Mouse (Mus musculus): ENCODE data around the gene Aifm1. TPM values are rescaled to one million over a fixed set of nuclear protein-coding genes. Genes with fewer than 3 reads are reported as not detected.

Aifm1 gene
- polyA plus RNA-seq, 2 experiments, result 41.1 to 57.3 TPM

DNA sequence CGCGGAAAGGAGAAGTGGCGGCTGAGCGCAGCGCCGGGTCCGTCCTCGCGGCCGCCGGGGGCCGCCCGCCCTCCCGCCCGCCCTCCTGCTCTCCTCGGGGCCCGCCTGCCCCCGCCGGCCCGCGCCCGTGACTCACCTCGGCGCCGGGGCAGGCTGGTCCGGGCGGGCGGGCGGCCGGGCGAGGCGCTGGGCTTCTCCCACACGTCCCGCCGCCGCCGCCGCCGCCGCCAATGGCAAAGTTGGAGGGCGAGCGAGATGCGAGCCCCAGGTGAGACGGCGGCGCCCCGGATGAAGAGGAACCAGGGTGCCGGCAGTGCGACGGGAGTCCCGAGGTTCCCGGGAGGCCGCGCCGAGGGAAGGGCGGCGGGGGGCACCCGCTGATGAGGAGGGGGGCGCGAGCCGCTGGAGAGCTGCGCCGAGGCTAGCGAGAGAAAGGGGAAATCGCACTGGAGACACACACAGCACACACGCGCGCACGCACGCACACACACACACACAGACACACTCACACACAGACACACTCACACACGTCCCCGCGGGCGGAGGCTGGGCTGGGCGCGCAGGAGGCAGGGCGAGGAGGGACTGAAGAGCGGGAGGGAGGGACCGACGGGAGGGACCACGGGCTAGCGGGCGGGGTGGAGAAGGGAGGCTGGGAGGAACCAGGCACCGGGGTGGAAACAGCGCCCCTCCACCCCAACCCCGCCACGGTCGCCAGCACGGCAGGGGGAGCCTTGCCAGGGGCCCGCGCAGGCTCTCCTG, 59.4 kb downstream of the Aifm1 start:
- 15% methylated on average over 5 of the region's 91 CpGs for WGBS
- H3K9ac ChIP-seq (ENCODE audit: low read depth, low read length, severe bottlenecking), result peak overlapping the region; percentile 62
- peak overlapping the region; percentile 47 for H3K4me2 ChIP-seq (replicated peaks; ENCODE audit: low read depth, low read length, severe bottlenecking)
- H3K4me1 ChIP-seq (ENCODE audit: control insufficient read depth, insufficient read depth, low read length), result no peaks in the 10 kb centered on the region
- TF ChIP-seq POLR2A (IDR thresholded peaks at IDR 0.05; ENCODE audit: borderline replicate concordance, extremely low read depth, insufficient read depth, insufficient read length), result no peak
- peak overlapping the region; percentile 49 for H3K4me3 ChIP-seq (replicated peaks; ENCODE audit: low read length)
- H3K27ac ChIP-seq (replicated peaks; ENCODE audit: low read depth, low read length), result no peak overlapping the region
- ATAC-seq (ENCODE audit: low FRiP score, low read depth) (peak; percentile 87), DNase-seq (ENCODE audit: low spot score) (peak; percentile 57)
- no peaks in the 10 kb centered on the region for H3K9me3 ChIP-seq (ENCODE audit: control insufficient read depth, low read length)
- H3K36me3 ChIP-seq (ENCODE audit: control insufficient read depth, insufficient read depth, low read length), result no peaks in the 10 kb centered on the region
- no peaks in the 10 kb centered on the region for H3K27me3 ChIP-seq (ENCODE audit: control insufficient read depth, insufficient read depth, low read length)

DNA sequence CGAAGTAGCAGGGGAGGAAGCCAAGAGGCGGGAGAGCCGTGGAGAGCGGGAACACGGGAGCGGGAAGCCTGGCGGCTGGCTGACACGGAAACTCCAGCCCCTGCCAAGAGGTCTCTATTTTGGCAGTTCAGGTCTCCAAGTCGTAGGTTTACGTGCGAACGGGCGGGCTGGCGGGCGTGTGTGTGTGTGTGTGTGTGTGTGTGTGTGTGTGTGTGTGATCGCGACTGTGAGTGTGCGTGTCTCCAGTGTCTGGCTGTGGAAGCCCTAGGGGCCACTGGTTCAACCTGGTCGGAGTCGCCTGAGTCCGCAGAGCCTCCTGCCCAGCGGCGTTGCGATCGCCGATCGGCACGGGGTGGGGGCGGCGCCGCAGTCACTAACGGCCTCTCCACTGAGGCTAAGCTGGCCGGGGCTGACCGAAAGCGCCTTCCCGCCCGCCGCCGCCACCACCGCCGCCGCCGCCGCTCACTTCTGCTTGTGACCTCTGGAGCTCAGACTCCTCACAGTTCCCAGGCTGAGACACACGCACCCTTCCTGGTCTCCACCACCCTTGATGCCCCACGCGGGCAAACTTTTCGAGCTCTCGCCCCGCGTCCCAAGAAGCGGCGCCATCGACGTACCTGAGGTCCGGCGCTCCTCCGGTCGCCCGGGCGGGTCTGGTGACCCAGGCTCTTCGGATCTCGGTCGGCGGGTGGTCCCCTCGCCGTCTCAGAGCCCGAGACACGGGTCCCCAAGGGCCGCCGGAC, 60.3 kb downstream of the Aifm1 start:
- Histone ChIP-seq H3K4me1 (ENCODE audit: control insufficient read depth, insufficient read depth, low read length) (no peaks in the 10 kb centered on the region), H3K36me3 (ENCODE audit: control insufficient read depth, insufficient read depth, low read length) (no peaks in the 10 kb centered on the region), H3K27ac (replicated peaks; ENCODE audit: low read depth, low read length) (no peak overlapping the region), H3K27me3 (ENCODE audit: control insufficient read depth, insufficient read depth, low read length) (no peaks in the 10 kb centered on the region), H3K4me3 (replicated peaks; ENCODE audit: low read length) (peak overlapping the region; percentile 49), H3K4me2 (replicated peaks; ENCODE audit: low read depth, low read length, severe bottlenecking) (peak overlapping the region; percentile 47), H3K9me3 (ENCODE audit: control insufficient read depth, low read length) (no peaks in the 10 kb centered on the region), H3K9ac (ENCODE audit: low read depth, low read length, severe bottlenecking) (peak overlapping the region; percentile 62)
- 0 out of 2 replicates have a peak, but pooled peaks have one; percentile 17 for ATAC-seq (ENCODE audit: low FRiP score, low read depth)
- WGBS, result 12% methylated on average over 20 of the region's 71 CpGs
- TF ChIP-seq POLR2A (IDR thresholded peaks at IDR 0.05; ENCODE audit: borderline replicate concordance, extremely low read depth, insufficient read depth, insufficient read length), result no peak
- DNase-seq (ENCODE audit: low spot score), result no peak

DNA sequence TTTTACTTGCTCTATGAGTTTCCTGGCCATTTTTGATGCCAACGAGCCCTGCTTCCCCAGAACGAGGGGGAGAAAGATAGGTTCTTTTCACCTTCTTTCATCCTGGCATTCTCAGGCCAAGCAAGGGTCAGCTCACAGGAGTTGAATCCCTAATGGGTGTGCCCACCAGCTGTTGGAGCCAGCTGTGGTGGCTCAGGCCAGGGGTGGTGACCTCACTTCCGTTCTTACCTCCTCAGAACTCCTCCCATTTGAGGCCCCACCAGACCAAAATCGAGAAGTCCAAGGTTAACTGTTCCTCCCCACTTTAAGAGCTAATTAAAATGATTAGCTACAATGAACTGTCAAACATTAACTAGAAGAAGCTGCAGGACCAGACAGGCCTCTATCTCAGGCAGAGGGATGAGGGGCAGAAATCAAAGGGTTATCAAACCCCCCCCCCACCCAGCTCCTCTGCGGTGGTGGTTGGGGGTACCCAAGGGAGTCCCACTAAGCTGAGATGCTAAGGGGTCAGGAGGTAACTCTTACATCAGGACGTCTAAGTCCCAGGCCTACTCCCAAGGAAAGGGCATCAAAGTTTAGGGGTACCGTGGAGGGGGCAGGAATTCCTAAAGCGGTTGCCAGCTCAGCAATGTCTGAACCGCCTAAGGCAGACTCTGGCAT, 61.0 kb downstream of the Aifm1 start:
- Histone ChIP-seq H3K4me3 (replicated peaks; ENCODE audit: low read length) (peak overlapping the region; percentile 49), H3K9me3 (ENCODE audit: control insufficient read depth, low read length) (no peaks in the 10 kb centered on the region), H3K27ac (replicated peaks; ENCODE audit: low read depth, low read length) (no peak overlapping the region), H3K27me3 (ENCODE audit: control insufficient read depth, insufficient read depth, low read length) (no peaks in the 10 kb centered on the region), H3K36me3 (ENCODE audit: control insufficient read depth, insufficient read depth, low read length) (no peaks in the 10 kb centered on the region), H3K4me1 (ENCODE audit: control insufficient read depth, insufficient read depth, low read length) (no peaks in the 10 kb centered on the region), H3K9ac (ENCODE audit: low read depth, low read length, severe bottlenecking) (peak overlapping the region; percentile 62), H3K4me2 (replicated peaks; ENCODE audit: low read depth, low read length, severe bottlenecking) (peak overlapping the region; percentile 47)
- WGBS, result 31% methylated on average over 9 of the region's 9 CpGs
- ATAC-seq (ENCODE audit: low FRiP score, low read depth) (no peak), DNase-seq (ENCODE audit: low spot score) (peak; percentile 22)
- TF ChIP-seq POLR2A (IDR thresholded peaks at IDR 0.05; ENCODE audit: borderline replicate concordance, extremely low read depth, insufficient read depth, insufficient read length), result no peak

DNA sequence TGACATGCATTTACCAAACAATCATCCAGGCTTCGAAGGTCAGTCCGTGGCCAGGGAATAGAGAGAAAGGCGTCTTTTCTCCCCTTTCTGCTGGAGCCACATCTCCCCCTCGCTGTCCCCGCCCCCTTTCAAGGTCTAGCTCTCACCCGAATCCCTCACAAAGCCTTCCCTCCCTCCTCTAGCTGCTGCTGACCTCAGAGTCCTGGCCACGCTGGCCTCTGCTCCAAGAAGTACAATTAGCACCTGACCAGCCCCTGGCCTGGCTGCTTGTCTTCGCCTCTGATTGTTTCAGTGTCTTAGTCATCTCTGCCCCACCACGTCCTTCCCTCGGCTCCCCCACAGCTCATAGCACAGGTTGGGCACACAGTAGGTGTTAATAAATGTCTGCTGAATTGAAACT, 63.7 kb downstream of the Aifm1 start:
- DNase-seq (ENCODE audit: low spot score), result no peak
- Histone ChIP-seq H3K9me3 (ENCODE audit: control insufficient read depth, low read length) (no peaks in the 10 kb centered on the region), H3K27ac (replicated peaks; ENCODE audit: low read depth, low read length) (no peak overlapping the region), H3K4me1 (ENCODE audit: control insufficient read depth, insufficient read depth, low read length) (no peaks in the 10 kb centered on the region), H3K27me3 (ENCODE audit: control insufficient read depth, insufficient read depth, low read length) (no peaks in the 10 kb centered on the region), H3K36me3 (ENCODE audit: control insufficient read depth, insufficient read depth, low read length) (no peaks in the 10 kb centered on the region), H3K4me2 (replicated peaks; ENCODE audit: low read depth, low read length, severe bottlenecking) (no peak overlapping the region), H3K9ac (ENCODE audit: low read depth, low read length, severe bottlenecking) (no peak overlapping the region), H3K4me3 (replicated peaks; ENCODE audit: low read length) (no peak overlapping the region)
- TF ChIP-seq POLR2A (IDR thresholded peaks at IDR 0.05; ENCODE audit: borderline replicate concordance, extremely low read depth, insufficient read depth, insufficient read length), result no peak
- 31% methylated on average over 10 of the region's 10 CpGs for WGBS
- no peak for ATAC-seq (ENCODE audit: low FRiP score, low read depth)

DNA sequence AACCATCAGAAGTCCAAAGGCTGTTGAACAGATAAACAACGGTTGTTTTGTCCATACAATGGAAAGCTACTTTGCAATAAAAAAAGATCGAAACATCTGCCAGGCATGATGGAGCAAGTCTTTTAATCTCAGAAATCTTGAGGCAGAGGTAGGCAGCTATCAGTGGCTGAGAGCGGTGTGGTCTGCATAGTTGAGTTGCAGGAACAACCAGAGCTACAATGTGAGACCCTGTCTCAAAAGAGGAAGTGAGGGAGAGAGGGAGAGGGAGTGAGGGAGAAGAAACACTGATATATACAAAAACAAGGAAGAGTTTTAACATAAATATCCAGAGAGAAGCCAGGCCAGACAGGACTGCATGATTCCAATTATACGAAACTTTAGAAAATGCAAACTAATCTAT, 68.7 kb downstream of the Aifm1 start:
- Histone ChIP-seq H3K4me1 (ENCODE audit: control insufficient read depth, insufficient read depth, low read length) (no peaks in the 10 kb centered on the region), H3K9ac (ENCODE audit: low read depth, low read length, severe bottlenecking) (no peak overlapping the region), H3K27ac (replicated peaks; ENCODE audit: low read depth, low read length) (no peak overlapping the region), H3K27me3 (ENCODE audit: control insufficient read depth, insufficient read depth, low read length) (no peaks in the 10 kb centered on the region), H3K36me3 (ENCODE audit: control insufficient read depth, insufficient read depth, low read length) (no peaks in the 10 kb centered on the region), H3K4me2 (replicated peaks; ENCODE audit: low read depth, low read length, severe bottlenecking) (no peak overlapping the region), H3K9me3 (ENCODE audit: control insufficient read depth, low read length) (no peaks in the 10 kb centered on the region), H3K4me3 (replicated peaks; ENCODE audit: low read length) (no peak overlapping the region)
- no peak for ATAC-seq (ENCODE audit: low FRiP score, low read depth)
- no peak for TF ChIP-seq POLR2A (IDR thresholded peaks at IDR 0.05; ENCODE audit: borderline replicate concordance, extremely low read depth, insufficient read depth, insufficient read length)
- no peak for DNase-seq (ENCODE audit: low spot score)
- WGBS, result 81% methylated on average over 4 of the region's 4 CpGs

Measured in limb, embryonic 14.5 days (tissue).